Mouse (Mus musculus) MEL (cell line): ENCODE measurements around the gene Crocc. TPM values are rescaled to one million over a fixed set of nuclear protein-coding genes. Genes with fewer than 3 reads are reported as not detected.

Experiments
- DNase-seq: peaks from one replicate; pipeline ENCODE4 v3.0.0; 2011; ENCODE audit warnings: low read depth, low spot score
- H3K27ac ChIP-seq: 2 replicates; pipeline ENCODE4 v1.5.1; 2012; ENCODE audit warnings: low read depth, mild to moderate bottlenecking, control low read depth, low read length, moderate library complexity; ENCODE audit not compliant: control insufficient read depth
- H3K27me3 ChIP-seq, 2 experiments: fragments of 150-350 bp in 1 of 2; sonication (generic) in 1 of 2; 2 replicates each; pipeline ENCODE4 v1.6.1; 2012; ENCODE audit warnings: low read length in 2 of 2, mild to moderate bottlenecking in 2 of 2, improper control_type of control experiment in 1 of 2, moderate library complexity in 1 of 2; ENCODE audit not compliant: insufficient read depth in 2 of 2, control insufficient read depth in 1 of 2
- H3K36me3 ChIP-seq, 2 experiments: 2 replicates each; pipeline ENCODE4 v1.6.1; 2012 to 2014; ENCODE audit warnings: low read length in 2 of 2, improper control_type of control experiment in 1 of 2, inconsistent platforms in 1 of 2, mild to moderate bottlenecking in 1 of 2; ENCODE audit not compliant: insufficient read depth in 2 of 2, control insufficient read depth in 1 of 2
- H3K4me1 ChIP-seq, 2 experiments: fragments of 150-350 bp in 1 of 2; sonication (generic) in 1 of 2; 2 replicates each; pipeline ENCODE4 v1.6.1; 2012; ENCODE audit warnings: low read length in 2 of 2, improper control_type of control experiment in 1 of 2, mild to moderate bottlenecking in 1 of 2; ENCODE audit not compliant: insufficient read depth in 2 of 2, control insufficient read depth in 1 of 2
- H3K4me3 ChIP-seq, 2 experiments: fragments of 150-350 bp in 1 of 2; sonication (generic) in 1 of 2; 2 replicates each; pipeline ENCODE4 v1.5.1; 2012; ENCODE audit warnings: low read depth in 2 of 2, low read length in 2 of 2, mild to moderate bottlenecking in 2 of 2, moderate library complexity in 2 of 2, control low read depth in 1 of 2, improper control_type of control experiment in 1 of 2; ENCODE audit not compliant: control insufficient read depth in 1 of 2, insufficient read depth in 1 of 2
- H3K79me2 ChIP-seq: 2 replicates; pipeline ENCODE4 v1.6.1; 2012; ENCODE audit warnings: mild to moderate bottlenecking, low read length, moderate library complexity; ENCODE audit not compliant: control insufficient read depth, poor library complexity, insufficient read depth
- H3K9ac ChIP-seq: 2 replicates; pipeline ENCODE4 v1.6.1; 2012; ENCODE audit warnings: low read depth, mild to moderate bottlenecking, control low read depth, low read length, moderate library complexity; ENCODE audit not compliant: control insufficient read depth, poor library complexity, severe bottlenecking
- H3K9me3 ChIP-seq: fragments of 150-350 bp; sonication (generic); replicated peaks from 2 replicates; pipeline ENCODE4 v1.6.1; 2012; ENCODE audit warnings: mild to moderate bottlenecking, low read length, improper control_type of control experiment, moderate library complexity; ENCODE audit not compliant: insufficient read depth
- BHLHE40 ChIP-seq: IDR thresholded peaks from 2 replicates; pipeline ENCODE4 v1.6.1; 2012; ENCODE audit warnings: low read depth, mild to moderate bottlenecking, inconsistent platforms, low read length, improper control_type of control experiment, borderline replicate concordance
- CHD1 ChIP-seq: IDR thresholded peaks from 2 replicates; pipeline ENCODE4 v1.6.1; 2012; ENCODE audit warnings: low read depth, mild to moderate bottlenecking, inconsistent platforms, low read length, improper control_type of control experiment
- CTCF ChIP-seq, 3 experiments: IDR thresholded peaks in 2 of 3; conservative IDR thresholded peaks in 1 of 3; 2 replicates each; pipeline ENCODE4 v1.5.1; 2011 to 2012; ENCODE audit warnings: low read length in 3 of 3, low read depth in 2 of 3, mild to moderate bottlenecking in 2 of 3, improper control_type of control experiment in 1 of 3, inconsistent platforms in 1 of 3, mixed read lengths in 1 of 3, moderate library complexity in 1 of 3; ENCODE audit not compliant: control insufficient read depth in 1 of 3, insufficient read depth in 1 of 3, poor library complexity in 1 of 3, severe bottlenecking in 1 of 3
- E2F4 ChIP-seq: IDR thresholded peaks from 2 replicates; pipeline ENCODE4 v1.6.1; 2011; ENCODE audit warnings: low read depth, low read length, improper control_type of control experiment, borderline replicate concordance
- ELF1 ChIP-seq: IDR thresholded peaks from 2 replicates; pipeline ENCODE4 v1.6.1; 2014; ENCODE audit warnings: low read depth, mild to moderate bottlenecking, inconsistent platforms, low read length, improper control_type of control experiment, moderate library complexity
- ETS1 ChIP-seq: IDR thresholded peaks from 2 replicates; pipeline ENCODE4 v1.6.1; 2012; ENCODE audit warnings: low read depth, mild to moderate bottlenecking, inconsistent platforms, low read length, improper control_type of control experiment, moderate library complexity
- GABPA ChIP-seq: IDR thresholded peaks from 2 replicates; pipeline ENCODE4 v1.6.1; 2012; ENCODE audit warnings: low read depth, mild to moderate bottlenecking, inconsistent platforms, low read length, improper control_type of control experiment, moderate library complexity
- GATA1 ChIP-seq: IDR thresholded peaks from 2 replicates; pipeline ENCODE4 v1.6.1; 2011; ENCODE audit warnings: low read depth, low read length, improper control_type of control experiment
- HCFC1 ChIP-seq: IDR thresholded peaks from 2 replicates; pipeline ENCODE4 v1.6.1; 2012; ENCODE audit warnings: low read depth, mild to moderate bottlenecking, inconsistent platforms, low read length, improper control_type of control experiment, moderate library complexity
- KAT2A ChIP-seq: conservative IDR thresholded peaks from 2 replicates; pipeline ENCODE4 v1.6.1; 2012; ENCODE audit warnings: low read depth, low read length, improper control_type of control experiment, inconsistent platforms
- MYB ChIP-seq: IDR thresholded peaks from 2 replicates; pipeline ENCODE4 v1.6.1; 2011; ENCODE audit warnings: mild to moderate bottlenecking, low read depth, low read length, improper control_type of control experiment
- MYC ChIP-seq: IDR thresholded peaks from 2 replicates; pipeline ENCODE4 v1.6.1; 2011; ENCODE audit warnings: low read depth, mild to moderate bottlenecking, low read length, improper control_type of control experiment, moderate library complexity
- NELFE ChIP-seq: IDR thresholded peaks from 2 replicates; pipeline ENCODE4 v1.6.1; 2011; ENCODE audit warnings: low read depth, low read length, improper control_type of control experiment
- NRF1 ChIP-seq: IDR thresholded peaks from 2 replicates; pipeline ENCODE4 v1.6.1; 2014; ENCODE audit warnings: low read depth, mild to moderate bottlenecking, inconsistent platforms, low read length, improper control_type of control experiment, moderate library complexity; ENCODE audit not compliant: poor library complexity, insufficient read depth, severe bottlenecking
- POLR2AphosphoS2 ChIP-seq: IDR thresholded peaks from 2 replicates; pipeline ENCODE4 v1.6.1; 2011; ENCODE audit warnings: low read length, improper control_type of control experiment
- RAD21 ChIP-seq: IDR thresholded peaks from 2 replicates; pipeline ENCODE4 v1.6.1; 2011; ENCODE audit warnings: mild to moderate bottlenecking, low read depth, low read length, improper control_type of control experiment
- RCOR1 ChIP-seq: IDR thresholded peaks from 2 replicates; pipeline ENCODE4 v1.6.1; 2012; ENCODE audit warnings: low read depth, mild to moderate bottlenecking, inconsistent platforms, low read length, improper control_type of control experiment
- SMC3 ChIP-seq: IDR thresholded peaks from 2 replicates; pipeline ENCODE4 v1.6.1; 2011; ENCODE audit warnings: low read depth, low read length, improper control_type of control experiment
- TAL1 ChIP-seq: IDR thresholded peaks from 2 replicates; pipeline ENCODE4 v1.6.1; 2012; ENCODE audit warnings: mild to moderate bottlenecking, inconsistent platforms, low read length, moderate library complexity, mixed read lengths
- UBTF ChIP-seq: IDR thresholded peaks from 2 replicates; pipeline ENCODE4 v1.6.1; 2012; ENCODE audit warnings: low read depth, mild to moderate bottlenecking, inconsistent platforms, low read length, improper control_type of control experiment, moderate library complexity, borderline replicate concordance; ENCODE audit not compliant: insufficient read depth
- USF1 ChIP-seq: IDR thresholded peaks from 2 replicates; pipeline ENCODE4 v1.6.1; 2014; ENCODE audit warnings: low read depth, mild to moderate bottlenecking, inconsistent platforms, low read length, improper control_type of control experiment, moderate library complexity
- ZNF384 ChIP-seq: IDR thresholded peaks from 2 replicates; pipeline ENCODE4 v1.6.1; 2012; ENCODE audit warnings: low read depth, mild to moderate bottlenecking, inconsistent platforms, low read length, improper control_type of control experiment
- polyA plus RNA-seq, 2 experiments: library from polyadenylated mRNA; stranded (reverse) in 1 of 2; unstranded in 1 of 2; fragments of >175 nt in 1 of 2; fragments of >200 nt in 1 of 2; gene quantifications; 2 replicates each; pipeline versions ENCODE4 v1.2.1 to v1.2.4; 2012; ENCODE audit warnings: low replicate concordance in 2 of 2, low read depth in 1 of 2; ENCODE audit not compliant: insufficient read length in 2 of 2, insufficient read depth in 1 of 2, missing spikeins in 1 of 2
- total RNA-seq: library from RNA; depleted of rRNA; stranded (reverse); fragments of 300-350 nt; gene quantifications from 2 replicates; pipeline ENCODE4 v1.2.3, GENCODE M21; 2012

Gene Crocc
- total and polyA plus RNA-seq, 3 experiments, result 0.77 to 3.6 TPM; not detected in 1

DNA sequence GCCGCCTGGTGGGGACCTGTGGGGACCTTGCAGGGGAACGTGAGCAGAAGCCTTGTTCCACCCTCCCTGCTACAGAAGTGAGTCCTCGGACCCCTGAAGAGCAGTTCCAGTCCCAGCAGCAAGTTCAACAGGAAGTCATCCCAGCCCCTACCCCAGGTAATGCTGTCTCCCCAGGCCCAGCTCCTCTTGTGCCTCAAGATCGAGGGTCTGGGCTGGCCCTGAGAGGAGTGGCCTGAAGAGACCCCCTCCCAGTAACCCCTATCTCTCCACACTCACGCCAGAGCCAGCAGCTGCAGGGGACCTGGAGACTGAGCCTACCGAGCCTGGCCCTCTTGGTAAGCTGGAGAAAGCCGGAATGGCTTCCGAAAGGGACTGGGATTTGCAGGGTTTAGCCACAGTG is 46.2 kb downstream of the Crocc start:
- Histone ChIP-seq H3K9me3 (no peaks in the 10 kb centered on the region), H3K27ac (no peak overlapping the region), H3K9ac (no peak overlapping the region), H3K36me3 (no peaks in the 10 kb centered on the region), H3K4me3 (no peak overlapping the region), H3K4me1 (no peaks in the 10 kb centered on the region), H3K79me2 (no peaks in the 10 kb centered on the region), H3K27me3 (no peaks in the 10 kb centered on the region)
- DNase-seq, result no peak
- TF ChIP-seq POLR2AphosphoS2, result no peak
- no peak for TF ChIP-seq UBTF

DNA sequence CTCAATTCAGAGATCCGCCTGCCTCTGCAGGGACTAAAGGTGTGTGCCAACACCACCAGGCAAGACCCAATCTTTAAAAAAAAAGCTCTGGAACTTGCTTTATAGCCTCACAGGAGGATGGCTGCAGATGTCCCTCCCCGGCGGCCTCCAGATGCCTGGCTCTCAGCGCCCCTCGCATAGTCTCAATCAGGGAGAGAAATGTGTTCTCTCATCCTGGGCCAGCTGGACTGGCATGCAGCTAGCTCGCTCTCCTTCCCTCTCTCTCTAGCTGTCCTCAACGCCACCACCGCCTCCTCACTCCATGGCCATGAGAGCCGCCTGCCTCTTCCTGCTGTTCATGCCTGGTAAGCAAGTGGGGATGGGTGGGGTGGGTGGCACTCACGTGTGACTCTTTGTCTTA is 47.8 kb downstream of the Crocc start:
- no peaks in the 10 kb centered on the region for H3K9me3 ChIP-seq
- H3K4me1 ChIP-seq, result peaks cover 0 to 8% of the 10 kb centered on the region in 2 experiments; a peak in 1 of 4 replicates
- H3K9ac ChIP-seq, result no peak overlapping the region
- H3K79me2 ChIP-seq, result no peaks in the 10 kb centered on the region
- no peak overlapping the region for H3K27ac ChIP-seq
- TF ChIP-seq GATA1 (no peak), RAD21 (no peak), RCOR1 (no peak), E2F4 (no peak), GABPA (no peak), CTCF (IDR thresholded peaks at IDR 0.05 in 2 of 3, conservative IDR thresholded peaks at IDR 0.05 in 1 of 3; ENCODE audit: control insufficient read depth in 1 of 3, insufficient read depth in 1 of 3, low read depth in 2 of 3, low read length in 3 of 3, poor library complexity in 1 of 3, severe bottlenecking in 1 of 3) (no peak), NELFE (no peak), USF1 (no peak), BHLHE40 (no peak), HCFC1 (no peak), ELF1 (no peak), CHD1 (no peak), TAL1 (no peak), ETS1 (no peak), ZNF384 (no peak), MYB (no peak), NRF1 (no peak), SMC3 (no peak), MYC (no peak), KAT2A (no peak)
- no peaks in the 10 kb centered on the region for H3K36me3 ChIP-seq
- H3K4me3 ChIP-seq, result no peak overlapping the region
- no peaks in the 10 kb centered on the region for H3K27me3 ChIP-seq
- DNase-seq, result no peak
